Mouse (Mus musculus) bone marrow macrophage, adult 2 months (primary cell): ENCODE measurements at regions not wholly inside any gene's neighbourhood (a gene's known extent, or its start where the extent isn't known, plus 50 kb on each side); places are given as distances from the start of the nearest gene placed in this dataset.

Source experiments
- CTCF ChIP-seq: IDR thresholded peaks from 2 replicates; pipeline ENCODE4 v1.5.1; 2012; ENCODE audit warnings: low read depth, mild to moderate bottlenecking, low read length, moderate library complexity
- POLR2A ChIP-seq: IDR thresholded peaks from 2 replicates; pipeline ENCODE4 v1.6.1; 2012; ENCODE audit warnings: mild to moderate bottlenecking, low read depth, low read length, borderline replicate concordance

- TF ChIP-seq CTCF (no peak), POLR2A (no peak)
Measured at GRCm38 (mm10) chr9:52287761-52288275, 119.4 kb upstream of the Zc3h12c start.
